Mouse (Mus musculus) liver, embryonic 13.5 days (tissue): ENCODE results near the gene Macf1. TPM values are rescaled to one million over a fixed set of nuclear protein-coding genes. Genes with fewer than 3 reads are reported as not detected.
"Not testable (repeated sequence)": the region's sequence is repeated elsewhere in the genome, so short reads cannot be mapped to it uniquely, and the experiment has no call there.

Experiments used
- ATAC-seq: fragments of 200-750 bp; cut with Nextera tagmentation; 2 replicates; pipeline ENCODE4 v1.8.0; 2017; ENCODE audit warnings: low read depth, mild to moderate bottlenecking, moderate number of reproducible peaks, moderate library complexity
- DNase-seq: peaks from one replicate; pipeline ENCODE4 v3.0.0; 2022
- H3K27ac ChIP-seq: fragments of 300-500 bp; sonication (generic); 2 replicates; pipeline ENCODE4 v1.5.1; 2015; ENCODE audit warnings: moderate library complexity, mild to moderate bottlenecking, inconsistent platforms
- H3K27me3 ChIP-seq: fragments of 300-500 bp; sonication (generic); 2 replicates; pipeline ENCODE4 v1.6.1; 2015; ENCODE audit warnings: mild to moderate bottlenecking, inconsistent platforms
- H3K36me3 ChIP-seq: fragments of 300-500 bp; sonication (generic); 2 replicates; pipeline ENCODE4 v1.6.1; 2015; ENCODE audit warnings: mild to moderate bottlenecking, inconsistent platforms
- H3K4me1 ChIP-seq: fragments of 300-500 bp; sonication (generic); replicated peaks from 2 replicates; pipeline ENCODE4 v1.6.1; 2015; ENCODE audit warnings: inconsistent platforms
- H3K4me2 ChIP-seq: fragments of 300-500 bp; sonication (generic); 2 replicates; pipeline ENCODE4 v1.6.1; 2015; ENCODE audit warnings: inconsistent platforms, mild to moderate bottlenecking, moderate library complexity
- H3K4me3 ChIP-seq: fragments of 300-500 bp; sonication (generic); replicated peaks from 2 replicates; pipeline ENCODE4 v1.5.1; 2015; ENCODE audit warnings: mild to moderate bottlenecking, inconsistent platforms
- H3K9ac ChIP-seq: fragments of 300-500 bp; sonication (generic); 2 replicates; pipeline ENCODE4 v1.6.1; 2015; ENCODE audit warnings: mild to moderate bottlenecking, inconsistent platforms
- H3K9me3 ChIP-seq: fragments of 300-500 bp; sonication (generic); replicated peaks from 2 replicates; pipeline ENCODE4 v1.6.1; 2016; ENCODE audit warnings: inconsistent platforms
- WGBS: fragments of 180-500 bp; shearing (Covaris S2); methylation state at CpG from one replicate; pipeline ENCODE4 v1.1.7; 2015; ENCODE audit not compliant: insufficient replicate concordance; 5-methylcytosine and 5-hydroxymethylcytosine counted together
- polyA plus RNA-seq: library from polyadenylated mRNA; unstranded; fragments of >200 nt; fragmentation: Nextera tagmentation; extraction: Ambion mirVana; gene quantifications from 2 replicates; pipeline ENCODE4 v1.2.1, GENCODE M21; 2015

Gene Macf1
- polyA plus RNA-seq, 1 experiment from 2014 or later = 9.5 TPM

- WGBS = 79% methylated on average over 5 of the region's 5 CpGs
- H3K36me3 ChIP-seq, H3K9me3 ChIP-seq, ATAC-seq, H3K9ac ChIP-seq, H3K27ac ChIP-seq, H3K4me2 ChIP-seq, H3K27me3 ChIP-seq, H3K4me3 ChIP-seq, DNase-seq: not testable (repeated sequence)
- H3K4me1 ChIP-seq = peaks cover 49% of the 10 kb centered on the region
Observed at GRCm38 (mm10) chr4:123653446-123653845, 30.7 kb downstream of the Macf1 start.

DNA sequence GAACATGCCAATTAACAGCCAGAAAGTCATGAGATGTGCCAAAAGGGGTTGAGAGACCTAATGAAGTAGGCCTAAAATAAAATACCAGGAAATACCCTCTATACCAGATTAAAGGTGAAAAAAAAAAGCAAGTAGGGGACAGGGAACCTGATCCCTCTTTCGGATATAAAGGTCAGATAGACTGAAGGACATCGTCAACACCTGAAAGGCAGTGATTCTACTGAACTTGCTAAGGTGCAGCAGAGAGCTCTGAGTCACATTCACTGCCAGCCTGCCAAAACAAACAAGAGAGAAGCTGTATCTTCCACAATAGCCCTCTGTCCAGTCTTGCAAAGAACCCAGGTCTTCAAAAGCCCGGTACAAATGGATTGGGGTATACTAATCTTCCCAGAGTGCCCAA lies 32.0 kb downstream of the Macf1 start:
- 76% methylated on average over 3 of the region's 3 CpGs for WGBS

DNA sequence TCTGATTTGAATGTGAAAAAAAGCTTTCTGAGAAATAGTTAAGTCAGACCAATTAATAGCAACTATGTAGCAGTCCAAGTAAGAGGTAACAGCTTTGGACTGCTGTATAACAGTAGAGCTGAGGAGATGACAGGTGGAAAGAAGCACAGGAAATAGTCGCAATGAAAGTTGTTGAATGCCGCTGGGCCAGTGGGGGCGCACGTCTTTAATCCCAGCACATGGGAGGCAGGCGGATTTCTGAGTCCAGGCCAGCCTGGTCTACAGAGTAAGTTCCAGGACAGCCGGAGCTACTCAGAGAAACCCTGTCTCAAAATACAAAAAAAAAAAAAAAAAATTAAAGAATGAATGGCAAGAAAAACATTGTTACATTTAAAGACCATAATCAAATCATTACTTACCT lies 35.0 kb downstream of the Macf1 start:
- no peaks in the 10 kb centered on the region for H3K36me3 ChIP-seq
- H3K4me1 ChIP-seq = peaks cover 37% of the 10 kb centered on the region
- H3K27ac ChIP-seq = no peak overlapping the region
- H3K27me3 ChIP-seq = no peaks in the 10 kb centered on the region
- 83% methylated on average over 6 of the region's 6 CpGs for WGBS
- H3K9me3 ChIP-seq = no peaks in the 10 kb centered on the region
- ATAC-seq = no peak
- H3K9ac ChIP-seq = no peak overlapping the region
- DNase-seq = no peak
- no peak overlapping the region for H3K4me3 ChIP-seq
- H3K4me2 ChIP-seq = no peak overlapping the region

More for the DNA sequence above, 32.0 kb downstream of the Macf1 start:
- Histone ChIP-seq H3K27ac (no peak overlapping the region), H3K4me3 (no peak overlapping the region), H3K9me3 (no peaks in the 10 kb centered on the region), H3K4me2 (no peak overlapping the region), H3K36me3 (no peaks in the 10 kb centered on the region), H3K27me3 (no peaks in the 10 kb centered on the region), H3K4me1 (peaks cover 54% of the 10 kb centered on the region), H3K9ac (no peak overlapping the region)
- no peak for ATAC-seq
- DNase-seq = no peak

- ATAC-seq (no peak), DNase-seq (no peak)
- Histone ChIP-seq H3K4me3 (no peak overlapping the region), H3K27ac (peak overlapping the region; percentile 39; the same call in 1 of the 2 replicates), H3K9ac (no peak overlapping the region), H3K36me3 (no peaks in the 10 kb centered on the region), H3K4me2 (no peak overlapping the region), H3K4me1 (peaks cover 36% of the 10 kb centered on the region), H3K9me3 (no peaks in the 10 kb centered on the region), H3K27me3 (no peaks in the 10 kb centered on the region)
- WGBS = 71% methylated on average over 4 of the region's 4 CpGs
Observed at GRCm38 (mm10) chr4:123647668-123648067, 36.5 kb downstream of the Macf1 start.

GRCm38 (mm10) chr4:123647109-123647508 lies 37.1 kb downstream of the Macf1 start:
- 56% methylated on average over 2 of the region's 2 CpGs for whole genome bisulfite sequencing
- no peak for ATAC-seq

GRCm38 (mm10) chr4:123645246-123645845 lies 38.8 kb downstream of the Macf1 start:
- H3K4me3 ChIP-seq = no peak overlapping the region
- H3K4me1 ChIP-seq = peaks cover 30% of the 10 kb centered on the region
- H3K4me2 ChIP-seq = no peak overlapping the region
- DNase-seq = no peak
- H3K27ac ChIP-seq = no peak overlapping the region
- WGBS = 78% methylated on average over 3 of the region's 3 CpGs
- H3K27me3 ChIP-seq = no peaks in the 10 kb centered on the region
- no peaks in the 10 kb centered on the region for H3K36me3 ChIP-seq
- no peak for ATAC-seq
- no peaks in the 10 kb centered on the region for H3K9me3 ChIP-seq
- no peak overlapping the region for H3K9ac ChIP-seq

More at GRCm38 (mm10) chr4:123647109-123647508, 37.1 kb downstream of the Macf1 start:
- Histone ChIP-seq H3K27me3 (no peaks in the 10 kb centered on the region), H3K4me3 (no peak overlapping the region), H3K4me1 (peaks cover 30% of the 10 kb centered on the region), H3K4me2 (no peak overlapping the region), H3K9me3 (no peaks in the 10 kb centered on the region), H3K36me3 (no peaks in the 10 kb centered on the region), H3K9ac (no peak overlapping the region), H3K27ac (0 out of 2 replicates have a peak overlapping the region, but pooled peaks have one; percentile 39)
- DNase-seq = no peak

GRCm38 (mm10) chr4:123643561-123643960 lies 40.6 kb downstream of the Macf1 start:
- H3K27ac ChIP-seq = no peak overlapping the region
- no peak for DNase-seq
- 75% methylated on average over 6 of the region's 6 CpGs for WGBS

DNA sequence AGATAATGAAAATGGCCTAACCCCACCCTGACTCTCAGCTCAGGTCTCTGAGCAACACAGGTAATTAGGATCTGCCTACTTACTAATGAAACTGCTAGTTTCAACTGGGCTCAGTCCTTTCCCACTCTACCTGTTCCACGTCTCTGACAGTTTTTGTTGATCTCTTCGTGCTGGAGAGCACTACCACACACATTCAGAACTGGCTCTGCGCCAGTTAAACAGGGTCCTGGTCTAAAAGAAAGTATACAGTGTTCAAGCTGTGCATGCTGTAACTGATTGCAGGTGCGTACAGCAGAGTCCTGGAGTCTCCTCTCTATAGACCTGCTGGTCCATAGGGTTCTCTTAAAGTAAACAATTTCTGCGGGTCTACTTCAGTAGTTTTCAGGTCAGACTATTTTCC lies 41.3 kb downstream of the Macf1 start:
- no peak overlapping the region for H3K4me3 ChIP-seq
- DNase-seq (no peak), ATAC-seq (no peak)
- H3K9me3 ChIP-seq = no peaks in the 10 kb centered on the region
- no peaks in the 10 kb centered on the region for H3K27me3 ChIP-seq
- H3K27ac ChIP-seq = no peak overlapping the region
- peaks cover 26% of the 10 kb centered on the region for H3K4me1 ChIP-seq
- H3K4me2 ChIP-seq = no peak overlapping the region
- H3K36me3 ChIP-seq = no peaks in the 10 kb centered on the region
- H3K9ac ChIP-seq = no peak overlapping the region
- 74% methylated on average over 5 of the region's 5 CpGs for WGBS

More at GRCm38 (mm10) chr4:123643561-123643960, 40.6 kb downstream of the Macf1 start:
- no peak overlapping the region for H3K9ac ChIP-seq
- no peaks in the 10 kb centered on the region for H3K27me3 ChIP-seq
- H3K4me3 ChIP-seq = no peak overlapping the region
- no peak for ATAC-seq
- no peaks in the 10 kb centered on the region for H3K9me3 ChIP-seq
- no peaks in the 10 kb centered on the region for H3K36me3 ChIP-seq
- no peak overlapping the region for H3K4me2 ChIP-seq
- peaks cover 30% of the 10 kb centered on the region for H3K4me1 ChIP-seq

GRCm38 (mm10) chr4:123637136-123637535 lies 47.0 kb downstream of the Macf1 start:
- ATAC-seq = no peak
- H3K9ac ChIP-seq = no peak overlapping the region
- WGBS = 74% methylated on average over 6 of the region's 6 CpGs

DNA sequence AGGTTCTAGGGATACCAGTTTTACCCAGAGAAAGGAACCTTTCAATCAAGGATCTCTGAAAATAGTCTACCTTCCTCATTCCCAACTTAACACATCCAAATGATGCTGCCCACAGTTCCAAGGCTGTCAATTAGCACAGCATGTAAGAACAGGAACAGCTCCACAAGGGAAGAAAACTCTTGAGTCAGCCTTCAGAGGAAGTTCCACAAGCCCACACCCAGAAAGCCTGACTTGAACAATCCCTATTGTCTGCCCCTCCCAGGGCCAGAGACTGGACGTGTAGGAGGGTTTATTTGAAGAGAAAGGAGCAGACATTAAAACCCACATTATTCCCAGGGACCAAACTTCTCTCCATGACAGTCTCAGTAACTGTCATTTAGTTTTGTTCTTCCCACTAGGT lies 48.7 kb downstream of the Macf1 start:
- Histone ChIP-seq H3K4me1 (peaks cover 17% of the 10 kb centered on the region), H3K9me3 (no peaks in the 10 kb centered on the region), H3K27ac (no peak overlapping the region), H3K4me3 (no peak overlapping the region), H3K4me2 (no peak overlapping the region), H3K9ac (no peak overlapping the region), H3K27me3 (no peaks in the 10 kb centered on the region), H3K36me3 (no peaks in the 10 kb centered on the region)
- 8% methylated on average over 1 of the region's 1 CpGs for WGBS
- no peak for DNase-seq
- no peak for ATAC-seq

More at GRCm38 (mm10) chr4:123637136-123637535, 47.0 kb downstream of the Macf1 start:
- H3K4me1 ChIP-seq = peaks cover 12% of the 10 kb centered on the region
- H3K27me3 ChIP-seq = no peaks in the 10 kb centered on the region
- no peak overlapping the region for H3K27ac ChIP-seq
- no peaks in the 10 kb centered on the region for H3K9me3 ChIP-seq
- no peak overlapping the region for H3K4me2 ChIP-seq
- no peaks in the 10 kb centered on the region for H3K36me3 ChIP-seq
- DNase-seq = no peak
- no peak overlapping the region for H3K4me3 ChIP-seq

DNA sequence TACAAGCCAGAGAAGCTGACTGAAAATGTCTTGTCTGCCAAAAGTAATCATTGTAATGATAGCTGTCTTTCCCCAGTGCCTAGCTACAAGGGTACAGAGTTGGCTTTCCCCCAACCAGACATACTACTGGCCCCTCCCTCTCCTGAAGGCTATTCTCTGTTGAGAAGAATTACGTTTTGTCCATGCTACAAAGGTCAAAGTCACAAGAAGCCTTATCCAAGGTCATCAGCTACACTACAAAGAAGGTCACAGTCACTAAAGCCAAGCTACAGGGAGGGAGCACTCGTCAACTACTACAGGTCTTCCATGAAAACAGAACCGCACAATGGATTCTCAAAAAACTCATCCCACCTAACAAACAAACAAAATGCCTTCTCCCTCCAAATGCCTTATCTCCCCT lies 49.7 kb downstream of the Macf1 start:
- H3K4me1 ChIP-seq = peaks cover 17% of the 10 kb centered on the region
- ATAC-seq (no peak), DNase-seq (no peak)
- no peak overlapping the region for H3K4me3 ChIP-seq
- no peak overlapping the region for H3K4me2 ChIP-seq
- no peak overlapping the region for H3K27ac ChIP-seq
- H3K36me3 ChIP-seq = no peaks in the 10 kb centered on the region
- H3K27me3 ChIP-seq = no peaks in the 10 kb centered on the region
- H3K9ac ChIP-seq = no peak overlapping the region
- WGBS = 64% methylated on average over 3 of the region's 3 CpGs
- H3K9me3 ChIP-seq = no peaks in the 10 kb centered on the region

GRCm38 (mm10) chr4:123633874-123634273 lies 50.3 kb downstream of the Macf1 start:
- H3K4me3 ChIP-seq = no peak overlapping the region
- peaks cover 17% of the 10 kb centered on the region for H3K4me1 ChIP-seq
- no peaks in the 10 kb centered on the region for H3K36me3 ChIP-seq
- no peak overlapping the region for H3K9ac ChIP-seq
- DNase-seq = no peak
- no peak overlapping the region for H3K4me2 ChIP-seq
- H3K27ac ChIP-seq = no peak overlapping the region
- no peak for ATAC-seq
- no peaks in the 10 kb centered on the region for H3K9me3 ChIP-seq
- no peaks in the 10 kb centered on the region for H3K27me3 ChIP-seq
- WGBS = 51% methylated on average over 4 of the region's 4 CpGs
